Mouse (Mus musculus) gastrocnemius, postnatal 4 days (tissue): ENCODE data around the gene Ptprm. TPM values are rescaled to one million over a fixed set of nuclear protein-coding genes. Genes with fewer than 3 reads are reported as not detected.

Experiments
- DNase-seq, 2 experiments: peaks; one replicate each; pipeline ENCODE4 v3.0.0; 2021 to 2022; ENCODE audit warnings: low spot score in 2 of 2, mixed read lengths in 2 of 2
- total RNA-seq, 2 experiments: library from RNA; stranded (reverse); gene quantifications; 2 replicates each; pipeline ENCODE4 v1.2.3; 2021

The Ptprm gene
- total RNA-seq, 2 experiments from 2014 or later, result 54.5 to 60.0 TPM

- no peak for DNase-seq
Observed at GRCm38 (mm10) chr17:66783601-66784000, 570.7 kb downstream of the Ptprm start.

GRCm38 (mm10) chr17:66783075-66783492 lies 571.2 kb downstream of the Ptprm start:
- no peak for DNase-seq

GRCm38 (mm10) chr17:66781910-66782309 lies 572.3 kb downstream of the Ptprm start:
- no peak for DNase-seq

GRCm38 (mm10) chr17:66779026-66779425 lies 575.2 kb downstream of the Ptprm start:
- no peak for DNase-seq

- DNase-seq, result no peak
Observed at GRCm38 (mm10) chr17:66769365-66770363, 584.6 kb downstream of the Ptprm start.

GRCm38 (mm10) chr17:66768689-66769275 lies 585.5 kb downstream of the Ptprm start:
- no peak for DNase-seq

GRCm38 (mm10) chr17:66766166-66766565 lies 588.1 kb downstream of the Ptprm start:
- no peak for DNase-seq

- DNase-seq, result no peak
Observed at GRCm38 (mm10) chr17:66764435-66764834, 589.8 kb downstream of the Ptprm start.

GRCm38 (mm10) chr17:66762716-66763115 lies 591.5 kb downstream of the Ptprm start:
- DNase-seq, result no peak

- no peak for DNase-seq
Observed at GRCm38 (mm10) chr17:66761326-66762296, 592.6 kb downstream of the Ptprm start.

GRCm38 (mm10) chr17:66757025-66757511 lies 597.2 kb downstream of the Ptprm start:
- no peak for DNase-seq

- DNase-seq, result no peak
Observed at GRCm38 (mm10) chr17:66756500-66756899, 597.8 kb downstream of the Ptprm start.

- DNase-seq, result peak in 1 of 2 experiments; percentile 48
Observed at GRCm38 (mm10) chr17:66755191-66755654, 599.0 kb downstream of the Ptprm start.

- DNase-seq, result no peak
Observed at GRCm38 (mm10) chr17:66754208-66754865, 599.9 kb downstream of the Ptprm start.

- no peak for DNase-seq
Observed at GRCm38 (mm10) chr17:66751746-66752145, 602.5 kb downstream of the Ptprm start.

GRCm38 (mm10) chr17:66750481-66751206 lies 603.6 kb downstream of the Ptprm start:
- no peak for DNase-seq

- no peak for DNase-seq
Observed at GRCm38 (mm10) chr17:66749976-66750375, 604.3 kb downstream of the Ptprm start.

- DNase-seq, result no peak
Observed at GRCm38 (mm10) chr17:66746506-66746905, 607.8 kb downstream of the Ptprm start.

- no peak for DNase-seq
Observed at GRCm38 (mm10) chr17:66743321-66743720, 610.9 kb downstream of the Ptprm start.
